Mouse (Mus musculus): ENCODE data around the gene Rsl24d1.
"Not testable (repeated sequence)": the region's sequence is repeated elsewhere in the genome, so short reads cannot be mapped to it uniquely, and the experiment has no call there.

Gene Rsl24d1

GRCm38 (mm10) chr9:73073169-73073568, 40.1 kb upstream of the Rsl24d1 start:
- TF ChIP-seq NANOG (IDR thresholded peaks at IDR 0.05; ENCODE audit: borderline replicate concordance, low read length) (no peak), POU5F1 (IDR thresholded peaks at IDR 0.05; ENCODE audit: borderline replicate concordance, low read length) (no peak), CTCF (conservative IDR thresholded peaks at IDR 0.05; ENCODE audit: low read length) (no peak)
- H3K4me3 ChIP-seq (replicated peaks; ENCODE audit: low read length) = no peak overlapping the region
- H3K27me3 ChIP-seq (ENCODE audit: insufficient read depth, low read length) = no peaks in the 10 kb centered on the region
- H3K36me3 ChIP-seq (ENCODE audit: insufficient read depth, low read length) = 0 out of 2 replicates have a peak, but pooled peaks cover 4% of the 10 kb centered on the region
- peaks cover 79% of the 10 kb centered on the region for H3K4me1 ChIP-seq (replicated peaks; ENCODE audit: low read depth, low read length)
- H3K9me3 ChIP-seq (ENCODE audit: low read length) = 0 out of 2 replicates have a peak, but pooled peaks cover 3% of the 10 kb centered on the region

- not testable (repeated sequence) for H3K27me3 ChIP-seq (ENCODE audit: insufficient read depth, low read length); H3K9me3 ChIP-seq (ENCODE audit: low read length); H3K36me3 ChIP-seq (ENCODE audit: insufficient read depth, low read length)
- Histone ChIP-seq H3K4me1 (replicated peaks; ENCODE audit: low read depth, low read length) (peaks cover 84% of the 10 kb centered on the region), H3K4me3 (replicated peaks; ENCODE audit: low read length) (peak overlapping the region; percentile 15; the same call in 1 of the 2 replicates)
These were observed 33.9 kb upstream of the Rsl24d1 start for GRCm38 (mm10) chr9:73079349-73079748.

GRCm38 (mm10) chr9:73079801-73080325, 33.4 kb upstream of the Rsl24d1 start:
- Histone ChIP-seq H3K4me1 (replicated peaks; ENCODE audit: low read depth, low read length) (peaks cover 85% of the 10 kb centered on the region), H3K9me3 (ENCODE audit: low read length) (no peaks in the 10 kb centered on the region), H3K4me3 (replicated peaks; ENCODE audit: low read length) (no peak overlapping the region; the same call in 1 of the 2 replicates), H3K36me3 (ENCODE audit: insufficient read depth, low read length) (peaks cover 4% of the 10 kb centered on the region; the same call in 1 of the 2 replicates), H3K27me3 (ENCODE audit: insufficient read depth, low read length) (no peaks in the 10 kb centered on the region)
- TF ChIP-seq NANOG (IDR thresholded peaks at IDR 0.05; ENCODE audit: borderline replicate concordance, low read length) (peak; percentile 88), CTCF (conservative IDR thresholded peaks at IDR 0.05; ENCODE audit: low read length) (no peak), POU5F1 (IDR thresholded peaks at IDR 0.05; ENCODE audit: borderline replicate concordance, low read length) (no peak)

- Histone ChIP-seq H3K4me3 (replicated peaks; ENCODE audit: low read length) (peak overlapping the region; percentile 53), H3K4me1 (replicated peaks; ENCODE audit: low read depth, low read length) (peaks cover 89% of the 10 kb centered on the region), H3K27me3 (ENCODE audit: insufficient read depth, low read length) (no peaks in the 10 kb centered on the region), H3K9me3 (ENCODE audit: low read length) (no peaks in the 10 kb centered on the region), H3K36me3 (ENCODE audit: insufficient read depth, low read length) (peaks cover 7% of the 10 kb centered on the region)
- TF ChIP-seq POU5F1 (IDR thresholded peaks at IDR 0.05; ENCODE audit: borderline replicate concordance, low read length) = no peak
- TF ChIP-seq CTCF (conservative IDR thresholded peaks at IDR 0.05; ENCODE audit: low read length) = no peak
- TF ChIP-seq NANOG (IDR thresholded peaks at IDR 0.05; ENCODE audit: borderline replicate concordance, low read length) = no peak
These were observed 30.8 kb upstream of the Rsl24d1 start for GRCm38 (mm10) chr9:73082291-73083000.

GRCm38 (mm10) chr9:73083956-73084355, 29.3 kb upstream of the Rsl24d1 start:
- peaks cover 10% of the 10 kb centered on the region for H3K36me3 ChIP-seq (ENCODE audit: insufficient read depth, low read length)
- H3K27me3 ChIP-seq (ENCODE audit: insufficient read depth, low read length) = no peaks in the 10 kb centered on the region
- no peak overlapping the region for H3K4me3 ChIP-seq (replicated peaks; ENCODE audit: low read length)
- TF ChIP-seq NANOG (IDR thresholded peaks at IDR 0.05; ENCODE audit: borderline replicate concordance, low read length) (no peak), CTCF (conservative IDR thresholded peaks at IDR 0.05; ENCODE audit: low read length) (no peak), POU5F1 (IDR thresholded peaks at IDR 0.05; ENCODE audit: borderline replicate concordance, low read length) (no peak)
- H3K4me1 ChIP-seq (replicated peaks; ENCODE audit: low read depth, low read length) = peaks cover 91% of the 10 kb centered on the region
- H3K9me3 ChIP-seq (ENCODE audit: low read length) = no peaks in the 10 kb centered on the region

GRCm38 (mm10) chr9:73085845-73086244, 27.4 kb upstream of the Rsl24d1 start:
- H3K36me3 ChIP-seq (ENCODE audit: insufficient read depth, low read length) = peaks cover 10% of the 10 kb centered on the region
- no peaks in the 10 kb centered on the region for H3K9me3 ChIP-seq (ENCODE audit: low read length)
- no peak overlapping the region for H3K4me3 ChIP-seq (replicated peaks; ENCODE audit: low read length)
- peaks cover 97% of the 10 kb centered on the region for H3K4me1 ChIP-seq (replicated peaks; ENCODE audit: low read depth, low read length)
- H3K27me3 ChIP-seq (ENCODE audit: insufficient read depth, low read length) = no peaks in the 10 kb centered on the region
- TF ChIP-seq CTCF (conservative IDR thresholded peaks at IDR 0.05; ENCODE audit: low read length) (no peak), POU5F1 (IDR thresholded peaks at IDR 0.05; ENCODE audit: borderline replicate concordance, low read length) (no peak)

GRCm38 (mm10) chr9:73087121-73087520, 26.1 kb upstream of the Rsl24d1 start:
- Histone ChIP-seq H3K9me3 (ENCODE audit: low read length) (no peaks in the 10 kb centered on the region), H3K4me3 (replicated peaks; ENCODE audit: low read length) (no peak overlapping the region), H3K27me3 (ENCODE audit: insufficient read depth, low read length) (no peaks in the 10 kb centered on the region), H3K4me1 (replicated peaks; ENCODE audit: low read depth, low read length) (peaks cover 91% of the 10 kb centered on the region), H3K36me3 (ENCODE audit: insufficient read depth, low read length) (peaks cover 10% of the 10 kb centered on the region)
- TF ChIP-seq CTCF (conservative IDR thresholded peaks at IDR 0.05; ENCODE audit: low read length) = no peak
- no peak for TF ChIP-seq NANOG (IDR thresholded peaks at IDR 0.05; ENCODE audit: borderline replicate concordance, low read length)
- no peak for TF ChIP-seq POU5F1 (IDR thresholded peaks at IDR 0.05; ENCODE audit: borderline replicate concordance, low read length)

GRCm38 (mm10) chr9:73087581-73087980, 25.6 kb upstream of the Rsl24d1 start:
- Histone ChIP-seq H3K9me3 (ENCODE audit: low read length) (no peaks in the 10 kb centered on the region), H3K4me3 (replicated peaks; ENCODE audit: low read length) (no peak overlapping the region), H3K36me3 (ENCODE audit: insufficient read depth, low read length) (peaks cover 10% of the 10 kb centered on the region), H3K4me1 (replicated peaks; ENCODE audit: low read depth, low read length) (peaks cover 91% of the 10 kb centered on the region), H3K27me3 (ENCODE audit: insufficient read depth, low read length) (no peaks in the 10 kb centered on the region)
- no peak for TF ChIP-seq NANOG (IDR thresholded peaks at IDR 0.05; ENCODE audit: borderline replicate concordance, low read length)
- TF ChIP-seq POU5F1 (IDR thresholded peaks at IDR 0.05; ENCODE audit: borderline replicate concordance, low read length) = no peak
- TF ChIP-seq CTCF (conservative IDR thresholded peaks at IDR 0.05; ENCODE audit: low read length) = no peak
